Mouse (Mus musculus) limb, embryonic 10.5 days (tissue): ENCODE measurements around the gene Lrrc3b. TPM values are rescaled to one million over a fixed set of nuclear protein-coding genes. Genes with fewer than 3 reads are reported as not detected.

ENCODE experiments used
- DNase-seq: peaks from one replicate; pipeline ENCODE4 v3.0.0-alpha.2; 2017; ENCODE audit warnings: low spot score
- H3K27ac ChIP-seq: fragments of 300-500 bp; sonication (generic); 2 replicates; pipeline ENCODE4 v1.5.1; 2016; ENCODE audit warnings: mild to moderate bottlenecking
- H3K27me3 ChIP-seq: fragments of 300-500 bp; sonication (generic); 2 replicates; pipeline ENCODE4 v1.6.1; 2016; ENCODE audit warnings: low read depth, mild to moderate bottlenecking; ENCODE audit not compliant: poor library complexity, severe bottlenecking
- H3K36me3 ChIP-seq: fragments of 300-500 bp; sonication (generic); 2 replicates; pipeline ENCODE4 v1.6.1; 2016; ENCODE audit warnings: mild to moderate bottlenecking, moderate library complexity
- H3K4me1 ChIP-seq: fragments of 300-500 bp; sonication (generic); 2 replicates; pipeline ENCODE4 v1.6.1; 2016
- H3K4me3 ChIP-seq: fragments of 300-500 bp; sonication (generic); 2 replicates; pipeline ENCODE4 v1.5.1; 2016; ENCODE audit warnings: mild to moderate bottlenecking, moderate library complexity
- H3K9me3 ChIP-seq: fragments of 300-500 bp; sonication (generic); replicated peaks from 2 replicates; pipeline ENCODE4 v1.6.1; 2016; ENCODE audit warnings: mild to moderate bottlenecking
- WGBS: fragments of 180-500 bp; shearing (Covaris S2); methylation state at CpG from one replicate; pipeline ENCODE4 v1.1.7; 2016; 5-methylcytosine and 5-hydroxymethylcytosine counted together
- polyA plus RNA-seq: library from polyadenylated mRNA; unstranded; fragments of >200 nt; fragmentation: Nextera tagmentation; extraction: Ambion mirVana; gene quantifications from 2 replicates; pipeline ENCODE4 v1.2.1, GENCODE M21; 2016

Gene Lrrc3b
- polyA plus RNA-seq = 2.1 and 2.6 TPM in 2 replicates

DNA sequence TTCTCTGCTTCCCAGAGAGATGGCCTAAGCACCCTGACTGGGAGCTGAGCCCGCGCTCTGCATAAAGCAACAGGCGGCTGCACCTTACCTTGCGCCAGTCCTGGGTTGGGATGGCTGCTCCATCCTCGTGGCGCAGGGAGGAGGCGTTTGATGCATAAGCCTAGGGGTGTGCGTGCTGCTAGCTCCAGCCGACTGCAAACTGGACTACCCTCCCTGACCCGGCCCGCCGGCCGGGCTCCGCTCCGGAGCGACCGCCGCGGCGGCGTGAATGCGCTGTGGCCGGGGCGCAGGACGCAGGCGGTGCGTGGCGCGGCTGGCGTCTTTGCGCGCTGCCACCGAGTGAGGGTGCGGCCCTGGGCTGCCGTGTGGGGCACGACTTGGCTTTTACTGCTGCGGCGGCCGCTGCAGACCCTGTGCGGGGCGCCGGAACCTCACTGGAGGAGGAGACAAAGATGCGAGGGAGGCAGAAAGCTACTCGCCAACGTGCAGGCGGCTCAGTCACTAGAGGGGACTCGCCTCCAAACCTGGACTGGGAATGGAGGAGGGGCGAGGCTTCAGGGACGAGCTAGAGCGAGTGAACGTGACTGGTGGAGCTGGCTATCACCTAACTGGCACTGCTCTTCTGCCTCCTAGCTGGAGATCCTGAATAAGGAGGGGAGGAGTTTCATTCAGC, at the start of gene Lrrc3b:
Lrrc3b (minus strand) TSS at position 503 of the 673 bp plus-strand sequence.
- Histone ChIP-seq H3K36me3 (no peaks in the 10 kb centered on the region), H3K4me1 (peaks cover 21% of the 10 kb centered on the region; the same call in 1 of the 2 replicates), H3K4me3 (peak within 1 kb of the TSS; percentile 71), H3K9me3 (no peaks in the 10 kb centered on the region), H3K27me3 (peaks cover 27% of the 10 kb centered on the region), H3K27ac (peak within 1 kb of the TSS; percentile 86)
- DNase-seq = peak; percentile 70
- under 1% methylated on average over 51 of the region's 51 CpGs for WGBS

DNA sequence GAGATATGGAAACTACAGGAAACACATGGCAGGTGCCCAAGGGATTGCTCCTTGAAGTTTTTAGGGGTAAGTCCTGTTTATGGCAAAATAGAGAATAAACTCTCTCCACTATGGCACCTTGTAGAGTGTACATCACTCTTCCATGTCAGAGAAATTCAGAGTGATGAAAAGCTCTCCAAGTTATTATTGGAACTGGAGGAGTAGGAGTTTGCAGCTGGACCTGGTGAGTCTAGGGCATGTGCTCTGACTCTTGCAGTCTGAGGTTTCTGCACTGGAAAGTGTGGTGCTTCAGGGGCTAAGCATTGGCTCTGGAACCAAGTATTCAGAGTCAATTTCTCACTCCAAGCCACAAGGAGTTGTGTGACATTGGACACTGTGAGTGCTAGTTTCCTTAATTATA, 38.9 kb upstream of the Lrrc3b start:
- no peak overlapping the region for H3K27ac ChIP-seq
- H3K4me3 ChIP-seq = no peak overlapping the region
- H3K27me3 ChIP-seq = no peaks in the 10 kb centered on the region
- no peaks in the 10 kb centered on the region for H3K4me1 ChIP-seq
- DNase-seq = no peak
- H3K9me3 ChIP-seq = no peaks in the 10 kb centered on the region
- no peaks in the 10 kb centered on the region for H3K36me3 ChIP-seq

DNA sequence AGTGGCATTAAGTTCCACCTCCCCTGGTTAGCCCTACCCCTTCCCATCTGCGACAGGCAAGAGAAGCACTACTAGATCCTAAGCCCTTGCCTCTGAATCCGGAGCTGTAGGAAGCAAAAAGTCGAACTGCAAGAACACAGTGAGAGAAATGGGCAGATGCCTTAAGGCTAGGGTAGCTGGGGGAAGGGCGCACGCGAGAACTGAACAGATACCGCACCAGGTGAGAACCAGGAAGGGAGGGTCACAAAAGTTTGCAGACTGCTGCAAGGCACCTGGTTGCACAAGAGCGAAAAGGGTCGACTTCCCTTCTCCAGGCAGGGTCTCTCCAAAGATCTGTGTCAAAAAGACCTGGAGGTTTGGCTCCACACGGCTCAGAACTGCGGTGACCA, 697 bp downstream of the Lrrc3b start:
- Histone ChIP-seq H3K4me1 (peaks cover 21% of the 10 kb centered on the region; the same call in 1 of the 2 replicates), H3K27ac (peak overlapping the region; percentile 86)

GRCm38 (mm10) chr14:15437501-15437941, 1.3 kb downstream of the Lrrc3b start:
- Histone ChIP-seq H3K36me3 (no peaks in the 10 kb centered on the region), H3K4me3 (peak overlapping the region; percentile 71), H3K27ac (no peak overlapping the region), H3K9me3 (no peaks in the 10 kb centered on the region), H3K4me1 (peaks cover 21% of the 10 kb centered on the region; the same call in 1 of the 2 replicates), H3K27me3 (peaks cover 27% of the 10 kb centered on the region)
- 2% methylated on average over 15 of the region's 15 CpGs for WGBS
- DNase-seq = peak; percentile 36

More for the DNA sequence above, 697 bp downstream of the Lrrc3b start:
- DNase-seq = no peak
- H3K9me3 ChIP-seq = no peaks in the 10 kb centered on the region
- peak overlapping the region; percentile 71 for H3K4me3 ChIP-seq
- WGBS = 0% methylated on average over 11 of the region's 11 CpGs
- H3K36me3 ChIP-seq = no peaks in the 10 kb centered on the region
- peaks cover 27% of the 10 kb centered on the region for H3K27me3 ChIP-seq

DNA sequence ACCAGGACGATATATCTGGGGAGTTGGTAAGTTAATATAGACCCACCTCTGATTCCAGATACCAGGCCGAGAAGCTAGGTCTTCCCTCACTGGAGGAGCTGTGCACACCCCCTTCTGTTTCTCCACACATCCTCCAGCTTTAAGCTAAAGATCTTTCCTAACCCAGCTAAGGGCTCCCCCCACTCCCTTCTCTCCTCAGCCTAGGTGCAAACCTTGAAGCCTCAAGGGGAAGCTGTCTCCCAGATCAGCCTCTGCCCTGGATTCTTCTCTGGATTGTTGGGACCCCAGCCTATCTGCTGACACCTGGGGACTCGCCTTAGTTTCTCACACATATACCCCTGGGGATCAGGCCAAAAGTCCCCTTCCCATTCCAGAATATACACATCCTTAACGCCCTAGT, 1.7 kb downstream of the Lrrc3b start:
- Histone ChIP-seq H3K4me3 (peak overlapping the region; percentile 71), H3K4me1 (peaks cover 21% of the 10 kb centered on the region; the same call in 1 of the 2 replicates)

DNA sequence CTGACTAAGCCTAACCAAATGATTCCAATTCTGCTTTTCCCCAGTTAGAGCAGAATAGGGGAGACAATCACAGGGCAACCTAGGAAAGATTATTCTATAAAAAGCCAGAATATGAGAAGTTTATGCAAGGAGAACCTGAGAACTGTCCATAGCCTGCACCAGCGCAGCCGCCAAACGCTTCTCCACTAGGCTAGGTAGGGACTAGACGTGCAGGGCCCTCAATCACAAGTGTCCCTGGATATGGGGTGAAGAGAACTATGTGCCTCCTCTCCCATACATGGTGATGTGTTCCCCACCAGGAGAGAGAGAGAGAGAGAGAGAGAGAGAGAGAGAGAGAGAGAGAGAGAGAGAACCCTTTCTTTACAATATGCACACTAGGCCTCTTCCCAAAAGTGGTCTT, 2.2 kb downstream of the Lrrc3b start:
- 93% methylated on average over 4 of the region's 4 CpGs for WGBS
- Histone ChIP-seq H3K27ac (no peak overlapping the region), H3K4me1 (peaks cover 21% of the 10 kb centered on the region; the same call in 1 of the 2 replicates), H3K36me3 (no peaks in the 10 kb centered on the region), H3K4me3 (no peak overlapping the region), H3K27me3 (peaks cover 27% of the 10 kb centered on the region), H3K9me3 (no peaks in the 10 kb centered on the region)
- no peak for DNase-seq

More for the DNA sequence above, 1.7 kb downstream of the Lrrc3b start:
- no peaks in the 10 kb centered on the region for H3K9me3 ChIP-seq
- WGBS = 44% methylated on average over 4 of the region's 4 CpGs
- peaks cover 27% of the 10 kb centered on the region for H3K27me3 ChIP-seq
- H3K27ac ChIP-seq = no peak overlapping the region
- no peak for DNase-seq
- no peaks in the 10 kb centered on the region for H3K36me3 ChIP-seq

- Histone ChIP-seq H3K27me3 (peaks cover 18% of the 10 kb centered on the region), H3K36me3 (no peaks in the 10 kb centered on the region), H3K27ac (no peak overlapping the region), H3K4me1 (peaks cover 3% of the 10 kb centered on the region; the same call in 1 of the 2 replicates), H3K9me3 (no peaks in the 10 kb centered on the region), H3K4me3 (no peak overlapping the region)
- WGBS = 79% methylated on average over 1 of the region's 1 CpGs
- DNase-seq = no peak
These were observed 6.4 kb downstream of the Lrrc3b start for GRCm38 (mm10) chr14:15432396-15432795.

GRCm38 (mm10) chr14:15421624-15422023, 17.2 kb downstream of the Lrrc3b start:
- Histone ChIP-seq H3K36me3 (no peaks in the 10 kb centered on the region), H3K27ac (no peak overlapping the region), H3K27me3 (no peaks in the 10 kb centered on the region), H3K9me3 (no peaks in the 10 kb centered on the region), H3K4me3 (no peak overlapping the region), H3K4me1 (no peaks in the 10 kb centered on the region)
- 86% methylated on average over 1 of the region's 1 CpGs for WGBS
- DNase-seq = no peak

GRCm38 (mm10) chr14:15410686-15411534, 27.9 kb downstream of the Lrrc3b start:
- DNase-seq = no peak
- no peaks in the 10 kb centered on the region for H3K9me3 ChIP-seq
- no peak overlapping the region for H3K4me3 ChIP-seq
- no peaks in the 10 kb centered on the region for H3K27me3 ChIP-seq
- no peaks in the 10 kb centered on the region for H3K4me1 ChIP-seq
- no peak overlapping the region for H3K27ac ChIP-seq
- WGBS = 80% methylated on average over 8 of the region's 8 CpGs
- H3K36me3 ChIP-seq = no peaks in the 10 kb centered on the region

GRCm38 (mm10) chr14:15385536-15385935, 53.3 kb downstream of the Lrrc3b start:
- H3K4me3 ChIP-seq = no peak overlapping the region
- 86% methylated on average over 2 of the region's 2 CpGs for WGBS
- H3K27me3 ChIP-seq = no peaks in the 10 kb centered on the region
- H3K27ac ChIP-seq = no peak overlapping the region
- DNase-seq = no peak
- H3K9me3 ChIP-seq = no peaks in the 10 kb centered on the region
- H3K36me3 ChIP-seq = no peaks in the 10 kb centered on the region
- H3K4me1 ChIP-seq = no peaks in the 10 kb centered on the region

GRCm38 (mm10) chr14:15384972-15385371, 53.8 kb downstream of the Lrrc3b start:
- H3K36me3 ChIP-seq = no peaks in the 10 kb centered on the region
- WGBS = 90% methylated on average over 2 of the region's 2 CpGs
- no peak for DNase-seq
- no peaks in the 10 kb centered on the region for H3K4me1 ChIP-seq
- no peak overlapping the region for H3K4me3 ChIP-seq
- H3K9me3 ChIP-seq = no peaks in the 10 kb centered on the region
- no peaks in the 10 kb centered on the region for H3K27me3 ChIP-seq
- H3K27ac ChIP-seq = no peak overlapping the region

- H3K27ac ChIP-seq = no peak overlapping the region
- H3K27me3 ChIP-seq = no peaks in the 10 kb centered on the region
- no peaks in the 10 kb centered on the region for H3K9me3 ChIP-seq
- no peaks in the 10 kb centered on the region for H3K36me3 ChIP-seq
- H3K4me1 ChIP-seq = no peaks in the 10 kb centered on the region
- WGBS = 76% methylated on average over 5 of the region's 5 CpGs
- H3K4me3 ChIP-seq = no peak overlapping the region
- DNase-seq = no peak
These were observed 54.3 kb downstream of the Lrrc3b start for GRCm38 (mm10) chr14:15384532-15384931.

GRCm38 (mm10) chr14:15383133-15383532, 55.7 kb downstream of the Lrrc3b start:
- DNase-seq = no peak
- no peaks in the 10 kb centered on the region for H3K9me3 ChIP-seq
- H3K4me3 ChIP-seq = no peak overlapping the region
- no peaks in the 10 kb centered on the region for H3K27me3 ChIP-seq
- H3K4me1 ChIP-seq = no peaks in the 10 kb centered on the region
- no peaks in the 10 kb centered on the region for H3K36me3 ChIP-seq
- H3K27ac ChIP-seq = no peak overlapping the region
- 60% methylated on average over 2 of the region's 2 CpGs for WGBS
